Mouse (Mus musculus): ENCODE data around the gene Aoc2.
"Not testable (repeated sequence)": the region's sequence is repeated elsewhere in the genome, so short reads cannot be mapped to it uniquely, and the experiment has no call there.

Aoc2 gene

DNA sequence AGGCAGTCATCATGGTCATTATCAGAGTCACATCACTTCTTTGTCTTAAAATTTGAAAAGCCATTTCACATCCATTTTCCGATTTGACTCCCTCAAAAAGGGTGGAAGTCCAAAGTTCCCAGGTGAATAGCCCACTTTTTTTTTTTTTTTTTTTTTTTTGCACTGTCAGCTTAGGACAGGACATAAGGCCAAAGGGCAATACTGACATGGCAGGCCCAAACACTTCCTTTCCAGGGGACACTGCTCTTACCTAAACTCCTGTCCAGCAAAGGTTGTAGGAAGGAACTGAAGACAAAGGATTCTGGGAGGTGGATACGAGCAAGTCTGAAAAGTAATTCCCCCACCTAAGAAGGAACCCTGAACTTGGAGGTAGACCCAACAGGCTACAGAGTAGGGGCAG is 31.1 kb downstream of the Aoc2 start:
- no peak for DNase-seq (ENCODE audit: low read depth)

DNA sequence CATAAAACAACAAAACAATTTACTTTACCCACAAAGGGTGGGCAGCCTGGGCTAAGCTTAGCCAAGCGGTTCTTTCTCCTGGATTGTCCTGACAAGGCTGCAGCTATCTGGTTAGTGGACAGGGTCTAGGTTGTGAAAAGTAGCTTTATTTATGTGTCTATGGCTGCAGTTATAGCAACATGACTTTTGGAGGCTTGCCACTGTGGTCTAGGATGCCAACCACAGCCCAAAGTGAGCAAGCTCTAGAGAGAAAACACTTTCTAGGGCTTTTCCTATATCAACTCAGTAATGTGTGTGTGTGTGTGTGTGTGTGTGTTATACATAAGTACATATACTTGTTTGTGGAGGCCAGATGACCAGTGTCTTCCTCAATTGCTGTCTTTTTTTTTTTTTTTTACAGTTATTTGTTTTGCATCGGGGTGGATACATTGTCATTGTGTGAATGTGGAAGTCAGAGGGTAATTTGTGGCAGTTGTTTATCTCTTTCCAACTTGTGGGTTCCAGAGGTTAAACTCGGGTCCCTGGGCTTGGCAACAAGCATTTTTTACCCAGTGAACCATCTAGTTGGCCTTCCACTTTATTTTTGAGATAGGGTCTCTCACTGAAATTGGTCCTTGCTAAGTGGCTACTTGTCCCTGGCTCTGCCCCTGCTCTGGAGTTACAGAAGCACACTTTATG is 32.8 kb downstream of the Aoc2 start:
- DNase-seq (ENCODE audit: low read depth), result no peak

DNA sequence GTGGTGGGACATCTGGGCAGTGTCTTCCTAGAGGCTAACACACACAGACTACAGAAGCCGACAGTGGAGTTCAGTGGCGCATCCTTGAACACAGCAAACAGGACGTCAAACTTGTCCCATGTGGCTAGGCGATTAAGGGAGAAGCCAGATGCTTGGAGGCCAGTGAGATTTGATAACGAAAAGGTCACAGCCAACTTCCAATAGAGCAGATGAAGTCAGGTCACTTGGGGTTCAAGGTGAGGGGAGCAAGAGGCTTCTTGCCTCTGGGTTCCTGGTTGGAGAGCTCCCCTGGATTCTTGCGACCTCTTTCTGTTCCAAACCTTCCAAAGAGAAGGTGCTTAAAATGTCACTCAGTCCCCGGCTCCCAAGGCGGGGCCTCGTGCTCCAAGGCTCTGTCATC is 34.9 kb downstream of the Aoc2 start:
- no peak for DNase-seq (ENCODE audit: low read depth)

DNA sequence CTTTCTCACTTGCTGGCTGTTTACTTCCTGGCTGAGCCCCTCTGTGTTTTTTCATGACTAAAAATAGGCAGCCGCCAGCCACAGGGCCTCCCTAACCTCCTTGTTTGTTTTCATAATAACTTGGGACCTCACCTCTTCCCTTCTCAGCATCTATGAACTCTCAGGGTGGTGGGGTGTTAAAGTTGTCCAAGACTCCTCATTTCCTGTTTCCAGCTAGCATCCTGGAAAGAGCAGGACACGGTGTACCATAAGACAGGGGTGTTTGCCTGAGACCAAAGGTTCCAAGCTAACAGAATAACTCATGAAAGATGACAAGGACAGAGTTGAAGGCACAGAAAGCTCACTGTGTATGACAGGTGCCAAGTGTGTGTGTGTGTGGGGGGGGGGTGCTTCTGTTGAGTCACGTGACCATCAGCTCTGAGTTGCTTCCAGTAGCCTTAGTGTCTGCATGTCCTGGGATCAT is 35.8 kb downstream of the Aoc2 start:
- no peak for DNase-seq (ENCODE audit: low read depth)

DNA sequence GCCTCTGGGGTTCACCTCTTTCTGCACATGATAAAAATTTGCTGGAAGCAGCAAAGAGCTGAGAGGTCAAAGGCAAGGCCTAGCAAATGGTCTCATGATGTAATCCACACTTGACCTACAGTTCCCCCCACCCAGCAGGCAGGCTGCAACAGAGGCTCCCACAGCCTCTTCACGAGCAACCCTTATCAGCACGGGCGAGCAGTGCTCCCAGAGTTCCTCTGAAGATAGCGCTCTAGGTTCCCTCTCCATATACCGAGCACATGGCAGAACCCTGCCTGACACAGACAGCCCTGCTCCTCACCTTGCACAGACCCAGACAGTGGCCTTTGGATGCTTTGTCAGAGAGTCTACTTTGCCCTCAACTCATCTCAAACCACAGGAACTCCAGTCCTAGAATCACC is 39.7 kb downstream of the Aoc2 start:
- DNase-seq (ENCODE audit: low read depth), result no peak

DNA sequence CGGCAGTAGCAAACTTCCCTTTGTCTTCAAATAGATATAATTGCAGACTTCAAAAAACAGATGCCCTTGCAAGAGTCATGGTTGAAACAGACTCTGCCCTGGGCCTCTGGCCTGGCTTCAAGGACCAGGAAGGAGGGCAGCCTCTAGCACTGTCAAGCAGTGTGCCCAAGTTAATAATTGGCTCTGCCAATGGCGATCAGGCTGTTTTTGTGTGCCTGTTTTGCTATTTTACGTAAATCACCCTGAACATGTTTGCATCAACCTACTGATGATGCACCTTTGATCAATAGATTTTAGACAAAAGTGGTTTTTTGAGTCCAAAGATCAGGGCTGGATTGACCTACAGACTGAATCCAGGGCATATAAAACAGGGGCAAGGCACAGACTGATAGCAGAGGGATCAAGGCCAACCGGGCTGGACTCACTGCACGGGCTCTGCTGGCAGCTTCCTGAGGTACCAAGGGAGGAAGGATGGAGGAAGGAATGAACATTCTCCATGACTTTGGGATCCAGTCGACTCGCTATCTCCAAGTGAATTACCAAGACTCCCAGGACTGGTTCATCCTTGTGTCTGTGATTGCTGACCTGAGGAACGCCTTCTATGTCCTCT is 42.6 kb downstream of the Aoc2 start, which contains the start of gene G6pc:
G6pc (plus strand) TSS at position 236 of the 610 bp plus-strand sequence.
- no peak for DNase-seq (ENCODE audit: low read depth)

DNA sequence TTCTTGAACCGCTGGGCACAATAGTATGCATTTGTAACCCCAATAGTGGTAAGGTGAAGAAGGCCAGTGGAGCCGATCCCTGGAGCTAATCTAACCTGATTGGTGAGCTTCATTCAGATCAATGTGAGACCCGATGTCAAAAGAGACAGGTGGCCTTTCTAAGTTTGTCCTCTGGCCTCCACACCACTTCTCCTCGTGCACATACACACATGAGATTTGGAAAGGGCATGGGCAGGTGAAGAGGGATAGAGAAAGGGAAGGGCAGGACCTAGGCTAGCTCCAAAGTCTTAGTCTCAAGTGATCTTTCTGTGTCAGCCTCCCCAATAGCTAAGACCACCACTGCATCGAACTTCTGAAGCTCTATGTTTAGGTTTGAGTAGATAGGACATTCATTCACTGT is 45.3 kb downstream of the Aoc2 start:
- no peak for DNase-seq (ENCODE audit: low read depth)

DNA sequence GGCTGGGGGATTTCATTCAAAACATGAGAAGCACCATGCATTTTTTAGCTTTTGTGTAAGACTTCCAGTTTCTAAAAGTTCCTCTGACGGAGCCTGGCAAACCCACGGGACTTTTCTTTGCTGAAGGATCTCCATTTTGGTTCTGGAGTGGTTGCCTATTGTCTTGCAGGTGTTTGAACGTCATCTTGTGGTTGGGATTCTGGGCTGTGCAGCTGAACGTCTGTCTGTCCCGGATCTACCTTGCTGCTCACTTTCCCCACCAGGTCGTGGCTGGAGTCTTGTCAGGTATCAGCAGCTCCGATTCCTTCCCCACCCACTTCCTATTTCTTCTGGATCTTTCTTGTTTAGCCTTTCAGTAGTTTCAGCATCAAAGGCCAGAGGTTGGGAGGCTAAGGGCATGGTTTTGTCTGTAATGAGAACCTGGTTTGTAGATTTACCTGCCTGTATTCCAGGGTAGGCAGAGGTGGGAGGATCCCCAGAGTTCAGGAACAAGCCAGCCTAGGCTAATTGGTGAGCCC is 49.6 kb downstream of the Aoc2 start:
- no peak for DNase-seq (ENCODE audit: low read depth)

DNA sequence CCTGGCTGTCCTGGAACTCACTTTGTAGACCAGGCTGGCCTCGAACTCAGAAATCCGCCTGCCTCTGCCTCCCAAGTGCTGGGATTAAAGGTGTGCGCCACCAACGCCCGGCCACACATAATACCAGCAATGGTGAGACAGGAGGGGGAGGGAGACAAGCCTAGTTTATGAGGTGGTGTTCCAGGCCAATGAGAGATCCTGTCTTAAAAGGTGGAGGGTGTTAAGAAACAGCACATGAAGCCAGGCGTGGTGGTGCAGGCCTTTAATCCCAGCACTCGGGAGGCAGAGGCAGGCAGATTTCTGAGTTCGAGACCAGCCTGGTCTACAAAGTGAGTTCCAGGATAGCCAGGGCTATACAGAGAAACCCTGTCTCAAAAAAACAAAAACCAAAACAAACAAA is 53.3 kb downstream of the Aoc2 start:
- DNase-seq (ENCODE audit: low read depth), result not testable (repeated sequence)

DNA sequence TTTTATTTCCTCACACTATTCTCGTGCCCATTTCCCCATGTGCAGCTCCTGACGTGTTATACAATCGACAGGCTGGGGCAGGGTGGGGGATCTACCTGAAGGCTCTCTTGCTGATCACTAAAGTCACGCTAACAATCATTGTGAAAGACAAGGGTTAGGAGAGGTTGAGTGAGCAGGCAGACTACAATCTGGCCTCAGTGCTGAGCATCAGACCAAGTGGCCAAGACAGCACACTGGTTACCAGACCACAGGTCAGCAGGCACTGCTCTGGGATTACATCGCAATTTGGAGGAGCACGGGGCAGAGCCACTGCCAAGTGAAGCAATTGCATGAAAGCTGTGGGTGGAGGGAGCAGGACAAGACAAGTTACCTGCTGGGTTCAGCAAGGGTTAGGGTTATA is 54.1 kb downstream of the Aoc2 start:
- DNase-seq (ENCODE audit: low read depth), result no peak

Measured in c-Kit-positive CD71-negative TER-119-negative erythroid progenitor cells, embryonic 14.5 days (primary cell).